Mouse (Mus musculus): ENCODE results near the gene Rere.

Rere gene

GRCm38 (mm10) chr4:150349680-150350101 is 68.2 kb downstream of the Rere start:
- no peak for DNase-seq

- no peak for DNase-seq
Observed at GRCm38 (mm10) chr4:150351419-150352075, 70.1 kb downstream of the Rere start.

- DNase-seq, result no peak
Observed at GRCm38 (mm10) chr4:150352736-150353135, 71.3 kb downstream of the Rere start.

GRCm38 (mm10) chr4:150353376-150353900 is 72.0 kb downstream of the Rere start:
- DNase-seq, result no peak

GRCm38 (mm10) chr4:150355801-150356200 is 74.4 kb downstream of the Rere start:
- DNase-seq, result no peak

GRCm38 (mm10) chr4:150361986-150362691 is 80.7 kb downstream of the Rere start:
- no peak for DNase-seq

GRCm38 (mm10) chr4:150362858-150363257 is 81.4 kb downstream of the Rere start:
- peak in 1 of 2 experiments; percentile 16 for DNase-seq

- no peak for DNase-seq
Observed at GRCm38 (mm10) chr4:150364786-150365185, 83.3 kb downstream of the Rere start.

- DNase-seq, result peak in 1 of 2 experiments; percentile 25
Observed at GRCm38 (mm10) chr4:150366510-150367208, 85.2 kb downstream of the Rere start.

GRCm38 (mm10) chr4:150371580-150372380 is 90.3 kb downstream of the Rere start:
- peak; percentile 87 to 92 for DNase-seq

- DNase-seq, result no peak
Observed at GRCm38 (mm10) chr4:150372631-150373041, 91.2 kb downstream of the Rere start.

GRCm38 (mm10) chr4:150373111-150374109 is 92.0 kb downstream of the Rere start:
- DNase-seq, result peak; percentile 25 to 47

- DNase-seq, result peak; percentile 41 to 55
Observed at GRCm38 (mm10) chr4:150374651-150375447, 93.4 kb downstream of the Rere start.

- DNase-seq, result no peak
Observed at GRCm38 (mm10) chr4:150375448-150375935, 94.0 kb downstream of the Rere start.

GRCm38 (mm10) chr4:150379313-150379712 is 97.9 kb downstream of the Rere start:
- no peak for DNase-seq

GRCm38 (mm10) chr4:150379772-150380171 is 98.3 kb downstream of the Rere start:
- no peak for DNase-seq

GRCm38 (mm10) chr4:150380273-150380672 is 98.8 kb downstream of the Rere start:
- DNase-seq, result no peak

- DNase-seq, result no peak
Observed at GRCm38 (mm10) chr4:150382504-150382903, 101.1 kb downstream of the Rere start.

GRCm38 (mm10) chr4:150384405-150384804 is 103.0 kb downstream of the Rere start:
- no peak for DNase-seq

- no peak for DNase-seq
Observed at GRCm38 (mm10) chr4:150384899-150385298, 103.5 kb downstream of the Rere start.

Measured in kidney, postnatal 4 days (tissue).